Mouse (Mus musculus): ENCODE data around the gene Olfr591.
"Not testable (repeated sequence)": the region's sequence is repeated elsewhere in the genome, so short reads cannot be mapped to it uniquely, and the experiment has no call there.

The Olfr591 gene

GRCm38 (mm10) chr7:103178240-103178639, at the start of gene Olfr591:
Gene Olfr591 (minus strand): TSS chr7:103178340.
- DNase-seq (ENCODE audit: low spot score in 2 of 2) = no peak

GRCm38 (mm10) chr7:103216696-103217095, 38.6 kb upstream of the Olfr591 start, which contains the start of gene Olfr594:
Gene Olfr594 (plus strand): TSS chr7:103216996.
- DNase-seq (ENCODE audit: low spot score in 2 of 2) = no peak

- not testable (repeated sequence) for DNase-seq (ENCODE audit: low spot score in 2 of 2)
These were observed 33.9 kb upstream of the Olfr591 start for GRCm38 (mm10) chr7:103212050-103212449.

- DNase-seq (ENCODE audit: low spot score in 2 of 2) = no peak
These were observed 33.4 kb upstream of the Olfr591 start, which contains the start of gene Olfr593 for GRCm38 (mm10) chr7:103211562-103211961. Gene Olfr593 (plus strand): TSS chr7:103211862.

DNA sequence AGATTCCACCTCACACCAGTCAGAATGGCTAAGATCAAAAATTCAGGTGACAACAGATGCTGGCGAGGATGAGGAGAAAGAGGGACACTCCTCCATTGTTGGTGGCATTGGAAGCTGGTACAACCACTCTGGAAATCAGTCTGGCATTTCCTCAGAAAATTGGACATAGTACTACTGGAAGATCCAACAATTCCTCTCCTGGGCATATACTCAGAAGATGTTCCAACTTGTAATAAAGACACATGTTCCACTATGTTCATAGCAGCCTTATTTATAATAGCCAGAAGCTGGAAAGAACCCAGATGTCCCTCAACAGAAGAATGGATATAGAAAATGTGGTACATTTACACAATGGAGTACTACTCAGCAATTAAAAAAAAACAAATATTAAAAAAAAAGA, 6.4 kb upstream of the Olfr591 start, which contains the start of gene Olfr592:
Gene Olfr592, plus strand, starts transcription at position 301 of the 400 bp plus-strand sequence.
- DNase-seq (ENCODE audit: low spot score in 2 of 2) = not testable (repeated sequence)

GRCm38 (mm10) chr7:103169697-103170096, 8.4 kb downstream of the Olfr591 start:
- DNase-seq (ENCODE audit: low spot score in 2 of 2) = no peak

- no peak for DNase-seq (ENCODE audit: low spot score in 2 of 2)
These were observed 21.9 kb downstream of the Olfr591 start, which contains the start of gene Olfr589 for GRCm38 (mm10) chr7:103156256-103156655. Gene Olfr589 (minus strand): TSS chr7:103156356.

DNA sequence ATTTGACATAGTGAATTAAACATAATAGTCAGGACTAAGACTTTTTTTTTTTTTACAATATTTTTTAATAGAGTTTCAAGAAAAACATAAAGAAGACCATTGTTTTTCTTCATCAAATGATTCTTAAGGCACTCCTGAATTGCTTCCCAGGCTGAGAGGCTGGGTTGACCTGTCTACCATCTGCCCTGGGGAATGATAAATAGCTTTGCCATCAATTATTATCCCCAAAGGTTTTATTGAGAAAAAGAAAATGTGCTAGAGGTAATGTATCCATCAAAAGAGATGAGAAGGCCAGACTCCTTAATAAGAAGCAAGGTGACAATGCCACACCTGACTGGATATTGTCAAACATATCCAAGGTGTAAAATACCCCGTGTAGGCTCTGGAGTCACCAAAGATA, 37.6 kb downstream of the Olfr591 start, which contains the start of gene Olfr588-ps1:
Gene Olfr588-ps1, plus strand, starts transcription at position 301 of the 400 bp plus-strand sequence.
- DNase-seq (ENCODE audit: low spot score in 2 of 2) = no peak

DNA sequence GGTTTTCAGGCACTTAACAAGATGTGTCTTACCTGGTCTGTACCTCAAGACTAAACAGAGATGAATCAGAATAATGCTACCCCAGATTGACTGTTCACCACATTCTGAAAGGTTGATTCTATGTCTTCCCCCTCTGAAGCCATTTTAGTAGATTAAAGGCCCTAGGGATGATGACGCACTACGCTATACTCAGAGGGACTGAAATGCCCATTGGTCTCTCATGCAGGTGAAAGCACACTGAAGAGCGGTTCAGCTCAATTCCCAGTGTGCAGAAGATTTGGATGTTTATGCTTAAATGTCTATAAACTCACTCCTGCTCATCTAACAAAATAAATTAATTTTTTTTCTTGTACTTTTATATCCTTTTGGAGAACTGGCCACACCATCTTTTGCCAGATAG, 52.6 kb downstream of the Olfr591 start, which contains the start of gene Olfr586:
Gene Olfr586, minus strand, starts transcription at position 101 of the 400 bp plus-strand sequence.
- DNase-seq (ENCODE audit: low spot score in 2 of 2) = no peak

- no peak for DNase-seq (ENCODE audit: low spot score in 2 of 2)
These were observed 58.7 kb downstream of the Olfr591 start for GRCm38 (mm10) chr7:103119406-103119805.
